Mouse (Mus musculus): ENCODE measurements at regions not wholly inside any gene's neighbourhood (a gene's known extent, or its start where the extent isn't known, plus 50 kb on each side); places are given as distances from the start of the nearest gene placed in this dataset.
A peak's percentile ranks its signal among the peaks of the same experiment; 100 is the strongest.
"Not testable (repeated sequence)": the region's sequence is repeated elsewhere in the genome, so short reads cannot be mapped to it uniquely, and the experiment has no call there.

GRCm38 (mm10) chr12:77860769-77861557 lies 333.1 kb upstream of the Gm6657 start:
- DNase-seq, result no peak

GRCm38 (mm10) chr12:77867947-77868495 lies 326.0 kb upstream of the Gm6657 start:
- no peak for DNase-seq

- no peak for DNase-seq
Observed at GRCm38 (mm10) chr12:77869296-77869695, 324.7 kb upstream of the Gm6657 start.

GRCm38 (mm10) chr12:77887335-77887734 lies 306.7 kb upstream of the Gm6657 start:
- DNase-seq, result no peak

GRCm38 (mm10) chr12:77891452-77891851 lies 302.6 kb upstream of the Gm6657 start:
- no peak for DNase-seq

- no peak for DNase-seq
Observed at GRCm38 (mm10) chr12:77894238-77894637, 299.8 kb upstream of the Gm6657 start.

- no peak for DNase-seq
Observed at GRCm38 (mm10) chr12:77895508-77895907, 298.5 kb upstream of the Gm6657 start.

GRCm38 (mm10) chr12:77898974-77899373 lies 295.1 kb upstream of the Gm6657 start:
- DNase-seq, result not testable (repeated sequence)

GRCm38 (mm10) chr12:77901254-77901653 lies 292.8 kb upstream of the Gm6657 start:
- DNase-seq, result no peak

- DNase-seq, result no peak
Observed at GRCm38 (mm10) chr12:77912863-77913554, 281.0 kb upstream of the Gm6657 start.

GRCm38 (mm10) chr12:77928729-77929128 lies 265.3 kb upstream of the Gm6657 start:
- DNase-seq, result no peak

- DNase-seq, result no peak
Observed at GRCm38 (mm10) chr12:77929571-77929970, 264.5 kb upstream of the Gm6657 start.

GRCm38 (mm10) chr12:77943960-77944359 lies 250.1 kb upstream of the Gm6657 start:
- no peak for DNase-seq

GRCm38 (mm10) chr12:77949474-77950017 lies 244.5 kb upstream of the Gm6657 start:
- peak; percentile 43 to 59 for DNase-seq

GRCm38 (mm10) chr12:77952492-77952891 lies 241.6 kb upstream of the Gm6657 start:
- no peak for DNase-seq

- no peak for DNase-seq
Observed at GRCm38 (mm10) chr12:77962631-77963030, 231.4 kb upstream of the Gm6657 start.

GRCm38 (mm10) chr12:77968543-77968942 lies 225.5 kb upstream of the Gm6657 start:
- no peak for DNase-seq

GRCm38 (mm10) chr12:77970026-77970425 lies 224.0 kb upstream of the Gm6657 start:
- DNase-seq, result no peak

- no peak for DNase-seq
Observed at GRCm38 (mm10) chr12:77972165-77972564, 221.9 kb upstream of the Gm6657 start.

GRCm38 (mm10) chr12:77976952-77977351 lies 217.1 kb upstream of the Gm6657 start:
- no peak for DNase-seq

- DNase-seq, result no peak
Observed at GRCm38 (mm10) chr12:77986738-77987137, 207.3 kb upstream of the Gm6657 start.

- no peak for DNase-seq
Observed at GRCm38 (mm10) chr12:77989766-77990165, 204.3 kb upstream of the Gm6657 start.

GRCm38 (mm10) chr12:77991627-77992026 lies 202.4 kb upstream of the Gm6657 start:
- DNase-seq, result no peak

GRCm38 (mm10) chr12:77994176-77994575 lies 199.9 kb upstream of the Gm6657 start:
- DNase-seq, result no peak

All from kidney, postnatal 4 days (tissue).